Mouse (Mus musculus): Measurements from ENCODE around the gene Flt1. TPM values are rescaled to one million over a fixed set of nuclear protein-coding genes. Genes with fewer than 3 reads are reported as not detected.

Gene Flt1
- polyA plus RNA-seq, 1 experiment from 2014 or later, result 13.1 TPM

Other genes starting within 250 kb of the Flt1 start
- gene Pomp, start 134.4 kb upstream of the Flt1 start, polyA plus RNA-seq (2014; fragmentation: Nextera tagmentation; extraction: Ambion mirVana), result 480 and 499 TPM in 2 replicates
- gene Slc46a3, start 168.8 kb upstream of the Flt1 start, polyA plus RNA-seq (2014; fragmentation: Nextera tagmentation; extraction: Ambion mirVana), result 3.0 and 4.0 TPM in 2 replicates
- 25.2 and 27.5 TPM in 2 replicates for gene Mtus2, start 231.3 kb upstream of the Flt1 start, polyA plus RNA-seq (2014; fragmentation: Nextera tagmentation; extraction: Ambion mirVana)

Measured in neural tube, embryonic 11.5 days (tissue).